Mouse (Mus musculus): Measurements from ENCODE around the gene Sorcs2.

GRCm38 (mm10) chr5:36260862-36261261 is 137.1 kb downstream of the Sorcs2 start:
- TF ChIP-seq CTCF (IDR thresholded peaks at IDR 0.05; ENCODE audit: borderline replicate concordance, control insufficient read depth, extremely low read depth, insufficient read depth, low read length, poor library complexity) (no peak), POLR2A (IDR thresholded peaks at IDR 0.05; ENCODE audit: control insufficient read depth, extremely low read depth, insufficient read depth, low read length, poor library complexity) (no peak)

All from thymus, adult 2 months (tissue).